Mouse (Mus musculus) forebrain, embryonic 16.5 days (tissue): Measurements from ENCODE around the gene Pdia6. TPM values are rescaled to one million over a fixed set of nuclear protein-coding genes. Genes with fewer than 3 reads are reported as not detected.

Experiments used
- ATAC-seq: fragments of 200-750 bp; cut with Nextera tagmentation; 2 replicates; pipeline ENCODE4 v1.8.0; 2017; ENCODE audit warnings: mild to moderate bottlenecking, moderate library complexity
- H3K27ac ChIP-seq: fragments of 300-500 bp; sonication (generic); 2 replicates; pipeline ENCODE4 v1.5.1; 2014; ENCODE audit warnings: low read length, control low read depth
- H3K27me3 ChIP-seq: fragments of 300-500 bp; sonication (generic); replicated peaks from 2 replicates; pipeline ENCODE4 v1.6.1; 2014; ENCODE audit warnings: low read length; ENCODE audit not compliant: control insufficient read depth, insufficient read depth
- H3K36me3 ChIP-seq: fragments of 300-500 bp; sonication (generic); 2 replicates; pipeline ENCODE4 v1.6.1; 2014; ENCODE audit not compliant: control insufficient read depth, insufficient read depth
- H3K4me1 ChIP-seq: fragments of 300-500 bp; sonication (generic); replicated peaks from 2 replicates; pipeline ENCODE4 v1.6.1; 2014; ENCODE audit warnings: low read length; ENCODE audit not compliant: control insufficient read depth, insufficient read depth
- H3K4me2 ChIP-seq: fragments of 300-500 bp; sonication (generic); 2 replicates; pipeline ENCODE4 v1.6.1; 2014; ENCODE audit warnings: mild to moderate bottlenecking, low read length, control low read depth
- H3K4me3 ChIP-seq: fragments of 300-500 bp; sonication (generic); replicated peaks from 2 replicates; pipeline ENCODE4 v1.5.1; 2014; ENCODE audit warnings: mild to moderate bottlenecking, low read length, control low read depth
- H3K9ac ChIP-seq: fragments of 300-500 bp; sonication (generic); replicated peaks from 2 replicates; pipeline ENCODE4 v1.6.1; 2014; ENCODE audit warnings: low read depth, low read length, control low read depth
- H3K9me3 ChIP-seq: fragments of 300-500 bp; sonication (generic); 2 replicates; pipeline ENCODE4 v1.6.1; 2016; ENCODE audit warnings: low read length; ENCODE audit not compliant: control insufficient read depth
- WGBS: fragments of 180-500 bp; shearing (Covaris S2); extraction: QIAGEN DNeasy Blood & Tissue Kit; methylation state at CpG from one replicate; pipeline ENCODE4 v1.1.7; 2014; 5-methylcytosine and 5-hydroxymethylcytosine counted together
- polyA plus RNA-seq: library from polyadenylated mRNA; unstranded; fragments of >200 nt; fragmentation: Nextera tagmentation; extraction: Ambion mirVana; gene quantifications from 2 replicates; pipeline ENCODE4 v1.2.1, GENCODE M21; 2015

The Pdia6 gene
- polyA plus RNA-seq, 1 experiment from 2014 or later, result 333 TPM

- Histone ChIP-seq H3K27me3 (no peaks in the 10 kb centered on the region), H3K9me3 (no peaks in the 10 kb centered on the region), H3K4me1 (no peaks in the 10 kb centered on the region), H3K4me3 (no peak overlapping the region), H3K27ac (no peak overlapping the region), H3K36me3 (peaks cover 18% of the 10 kb centered on the region), H3K4me2 (no peak overlapping the region), H3K9ac (no peak overlapping the region)
- ATAC-seq, result no peak
- WGBS, result 84% methylated on average over 4 of the region's 4 CpGs
Observed at GRCm38 (mm10) chr12:17288496-17288895, 22.2 kb downstream of the Pdia6 start.

GRCm38 (mm10) chr12:17289060-17289459, 22.7 kb downstream of the Pdia6 start:
- Histone ChIP-seq H3K9me3 (no peaks in the 10 kb centered on the region), H3K27me3 (no peaks in the 10 kb centered on the region), H3K4me1 (no peaks in the 10 kb centered on the region), H3K4me2 (no peak overlapping the region), H3K9ac (no peak overlapping the region), H3K36me3 (peaks cover 12% of the 10 kb centered on the region), H3K4me3 (no peak overlapping the region), H3K27ac (no peak overlapping the region)
- WGBS, result 72% methylated on average over 2 of the region's 2 CpGs
- ATAC-seq, result no peak

- no peak for ATAC-seq
- Histone ChIP-seq H3K9ac (no peak overlapping the region), H3K27me3 (no peaks in the 10 kb centered on the region), H3K4me1 (no peaks in the 10 kb centered on the region), H3K4me2 (no peak overlapping the region), H3K27ac (no peak overlapping the region), H3K36me3 (peaks cover 6% of the 10 kb centered on the region; the same call in 1 of the 2 replicates), H3K9me3 (no peaks in the 10 kb centered on the region), H3K4me3 (no peak overlapping the region)
- WGBS, result 77% methylated on average over 2 of the region's 2 CpGs
Observed at GRCm38 (mm10) chr12:17289913-17290312, 23.6 kb downstream of the Pdia6 start.

GRCm38 (mm10) chr12:17290569-17290968, 24.2 kb downstream of the Pdia6 start:
- 81% methylated on average over 4 of the region's 4 CpGs for WGBS
- 0 out of 2 replicates have a peak, but pooled peaks cover 2% of the 10 kb centered on the region for H3K36me3 ChIP-seq
- H3K9ac ChIP-seq, result no peak overlapping the region
- no peaks in the 10 kb centered on the region for H3K27me3 ChIP-seq
- no peak overlapping the region for H3K4me2 ChIP-seq
- H3K27ac ChIP-seq, result no peak overlapping the region
- H3K4me1 ChIP-seq, result no peaks in the 10 kb centered on the region
- no peaks in the 10 kb centered on the region for H3K9me3 ChIP-seq
- H3K4me3 ChIP-seq, result no peak overlapping the region
- ATAC-seq, result no peak

GRCm38 (mm10) chr12:17296899-17297298, 30.6 kb downstream of the Pdia6 start:
- ATAC-seq, result no peak
- Histone ChIP-seq H3K4me1 (no peaks in the 10 kb centered on the region), H3K4me2 (no peak overlapping the region), H3K36me3 (no peaks in the 10 kb centered on the region), H3K9me3 (no peaks in the 10 kb centered on the region), H3K9ac (no peak overlapping the region), H3K27ac (no peak overlapping the region), H3K4me3 (no peak overlapping the region), H3K27me3 (no peaks in the 10 kb centered on the region)
- 83% methylated on average over 2 of the region's 2 CpGs for WGBS

DNA sequence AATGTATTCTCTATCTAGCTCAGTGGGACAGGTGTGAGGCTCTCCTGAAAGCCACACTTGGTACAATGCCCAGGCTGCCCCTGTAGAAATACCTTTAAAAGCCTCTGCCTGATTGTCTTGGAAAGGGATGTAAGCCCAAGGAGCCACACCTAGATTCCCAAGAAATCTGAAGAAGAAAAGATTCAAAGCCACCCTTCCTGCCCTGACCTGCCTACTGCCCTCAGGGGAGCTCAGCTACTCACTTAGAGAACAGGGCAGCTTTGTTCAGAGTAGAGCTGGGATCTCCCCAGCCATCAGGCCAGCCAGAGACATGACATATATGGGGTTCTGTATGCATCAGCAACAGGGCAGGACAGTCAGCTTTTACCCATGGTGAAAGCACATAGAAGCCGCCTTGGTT, 33.6 kb downstream of the Pdia6 start:
- Histone ChIP-seq H3K4me2 (no peak overlapping the region), H3K36me3 (no peaks in the 10 kb centered on the region), H3K4me3 (no peak overlapping the region), H3K27me3 (no peaks in the 10 kb centered on the region), H3K27ac (no peak overlapping the region), H3K4me1 (no peaks in the 10 kb centered on the region), H3K9me3 (no peaks in the 10 kb centered on the region), H3K9ac (no peak overlapping the region)
- ATAC-seq, result no peak
- WGBS, result 87% methylated on average over 1 of the region's 1 CpGs

- no peaks in the 10 kb centered on the region for H3K36me3 ChIP-seq
- H3K4me1 ChIP-seq, result no peaks in the 10 kb centered on the region
- no peak overlapping the region for H3K27ac ChIP-seq
- H3K4me3 ChIP-seq, result no peak overlapping the region
- H3K9ac ChIP-seq, result no peak overlapping the region
- no peak overlapping the region for H3K4me2 ChIP-seq
- H3K27me3 ChIP-seq, result no peaks in the 10 kb centered on the region
- ATAC-seq, result no peak
- 86% methylated on average over 7 of the region's 7 CpGs for WGBS
- H3K9me3 ChIP-seq, result no peaks in the 10 kb centered on the region
Observed at GRCm38 (mm10) chr12:17305445-17305844, 39.1 kb downstream of the Pdia6 start.

GRCm38 (mm10) chr12:17308246-17308645, 41.9 kb downstream of the Pdia6 start:
- H3K4me3 ChIP-seq, result no peak overlapping the region
- no peak for ATAC-seq
- H3K27ac ChIP-seq, result no peak overlapping the region
- H3K36me3 ChIP-seq, result no peaks in the 10 kb centered on the region
- H3K9ac ChIP-seq, result no peak overlapping the region
- WGBS, result 26% methylated on average over 4 of the region's 4 CpGs
- no peaks in the 10 kb centered on the region for H3K9me3 ChIP-seq
- no peaks in the 10 kb centered on the region for H3K27me3 ChIP-seq
- no peak overlapping the region for H3K4me2 ChIP-seq
- peaks cover 4% of the 10 kb centered on the region; the same call in 1 of the 2 replicates for H3K4me1 ChIP-seq

GRCm38 (mm10) chr12:17310852-17311839, 44.8 kb downstream of the Pdia6 start:
- H3K9ac ChIP-seq, result no peak overlapping the region
- H3K4me1 ChIP-seq, result peaks cover 4% of the 10 kb centered on the region; the same call in 1 of the 2 replicates
- no peak overlapping the region for H3K4me3 ChIP-seq
- peak overlapping the region; percentile 38 for H3K4me2 ChIP-seq
- WGBS, result 13% methylated on average over 16 of the region's 16 CpGs
- H3K36me3 ChIP-seq, result no peaks in the 10 kb centered on the region
- H3K27ac ChIP-seq, result no peak overlapping the region
- H3K27me3 ChIP-seq, result no peaks in the 10 kb centered on the region
- H3K9me3 ChIP-seq, result no peaks in the 10 kb centered on the region
- peak; percentile 54 for ATAC-seq
